39 mouse cellular contexts compared by ENCODE assay signal in the genomic region with DNA sequence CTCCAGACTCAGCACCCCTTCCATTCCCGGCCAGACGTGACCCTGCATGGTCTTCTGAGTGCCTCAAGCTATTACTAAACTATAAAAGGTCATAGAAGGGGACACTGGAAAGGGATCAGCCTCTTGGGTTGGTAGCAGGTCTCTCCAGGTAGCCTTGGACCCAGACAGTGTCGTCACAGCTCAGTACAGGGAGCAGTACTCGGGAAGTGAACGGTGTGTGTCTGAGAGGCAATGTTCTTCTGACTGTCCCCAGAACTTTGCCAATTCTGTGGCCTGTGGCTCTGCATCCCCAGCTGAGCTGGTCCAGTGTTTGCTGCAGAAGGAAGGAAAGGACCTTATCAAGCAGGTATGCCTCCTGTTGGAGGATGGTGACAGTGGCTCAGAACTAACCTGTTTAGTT. TPM values are rescaled to one million over a fixed set of nuclear protein-coding genes. Genes with fewer than 3 reads are reported as not detected.
"Had no signal": no experiment of that assay in that cellular context is flagged by ENCODE, and none has a peak within 500 bp of the region (broad histone marks: within the 10 kb centered on the region; RNA-seq: fewer than 3 reads in every experiment).

No protein-coding gene starts in this region.

RNA-seq across cellular contexts. Expression of a gene that starts 4.6 kb away (rescaled TPM):
- total RNA-seq: left cerebral cortex, adult 8-10 months; left cerebral cortex, postnatal 10 days; left cerebral cortex, postnatal 14 days; left cerebral cortex, postnatal 25 days; left cerebral cortex, postnatal 36 days; left cerebral cortex, postnatal 4 days; megakaryocyte progenitor cell, adult 5-6 weeks; megakaryocyte, adult 5-6 weeks; megakaryocyte-erythroid progenitor cell, adult 5-6 weeks; midbrain, postnatal 0 days; monocyte, adult 5-6 weeks had no signal
- polyA plus RNA-seq: limb, embryonic 10.5 days; limb, embryonic 11.5 days; limb, embryonic 12.5 days; limb, embryonic 13.5 days; limb, embryonic 14.5 days; limb, embryonic 15.5 days; liver, embryonic 11.5 days; liver, embryonic 12.5 days; liver, embryonic 13.5 days; liver, embryonic 14.5 days; liver, embryonic 15.5 days; liver, embryonic 16.5 days; lung, embryonic 14.5 days; lung, embryonic 15.5 days; lung, embryonic 16.5 days; lung, postnatal 0 days; macrophage; midbrain, embryonic 10.5 days; midbrain, embryonic 11.5 days; midbrain, embryonic 12.5 days; midbrain, embryonic 13.5 days; midbrain, embryonic 14.5 days; midbrain, embryonic 15.5 days; midbrain, embryonic 16.5 days; midbrain, postnatal 0 days; myocyte; neural tube, embryonic 11.5 days; neural tube, embryonic 12.5 days had no signal

RNA-seq across cellular contexts. Expression of a gene that starts 39.8 kb away (rescaled TPM):
- total RNA-seq: left cerebral cortex, adult 8-10 months; left cerebral cortex, postnatal 10 days; left cerebral cortex, postnatal 14 days; left cerebral cortex, postnatal 25 days; left cerebral cortex, postnatal 36 days; left cerebral cortex, postnatal 4 days; megakaryocyte progenitor cell, adult 5-6 weeks; megakaryocyte, adult 5-6 weeks; megakaryocyte-erythroid progenitor cell, adult 5-6 weeks; midbrain, postnatal 0 days; monocyte, adult 5-6 weeks had no signal
- polyA plus RNA-seq: limb, embryonic 10.5 days; limb, embryonic 11.5 days; limb, embryonic 12.5 days; limb, embryonic 13.5 days; limb, embryonic 14.5 days; limb, embryonic 15.5 days; liver, embryonic 11.5 days; liver, embryonic 12.5 days; lung, embryonic 14.5 days; lung, embryonic 15.5 days; lung, embryonic 16.5 days; lung, postnatal 0 days; macrophage; midbrain, embryonic 10.5 days; midbrain, embryonic 11.5 days; midbrain, embryonic 12.5 days; midbrain, embryonic 13.5 days; midbrain, embryonic 14.5 days; midbrain, embryonic 15.5 days; midbrain, embryonic 16.5 days; midbrain, postnatal 0 days; myocyte; neural tube, embryonic 11.5 days; neural tube, embryonic 12.5 days had no signal

RNA-seq across cellular contexts. Expression of a gene that starts 43.4 kb away (rescaled TPM):
- total RNA-seq: left cerebral cortex, adult 8-10 months; left cerebral cortex, postnatal 10 days; left cerebral cortex, postnatal 14 days; left cerebral cortex, postnatal 25 days; left cerebral cortex, postnatal 36 days; left cerebral cortex, postnatal 4 days; megakaryocyte progenitor cell, adult 5-6 weeks; megakaryocyte, adult 5-6 weeks; megakaryocyte-erythroid progenitor cell, adult 5-6 weeks; midbrain, postnatal 0 days; monocyte, adult 5-6 weeks had no signal
- polyA plus RNA-seq: limb, embryonic 10.5 days; limb, embryonic 11.5 days; limb, embryonic 12.5 days; limb, embryonic 13.5 days; limb, embryonic 14.5 days; limb, embryonic 15.5 days; liver, embryonic 11.5 days; liver, embryonic 12.5 days; liver, embryonic 13.5 days; liver, embryonic 14.5 days; liver, embryonic 15.5 days; liver, embryonic 16.5 days; lung, adult 2 months; lung, embryonic 14.5 days; lung, embryonic 15.5 days; lung, embryonic 16.5 days; lung, postnatal 0 days; macrophage; midbrain, embryonic 10.5 days; midbrain, embryonic 11.5 days; midbrain, embryonic 12.5 days; midbrain, embryonic 13.5 days; midbrain, embryonic 14.5 days; midbrain, embryonic 16.5 days; midbrain, postnatal 0 days; myocyte; neural tube, embryonic 11.5 days; neural tube, embryonic 12.5 days had no signal
